Mouse (Mus musculus): ENCODE measurements at regions not wholly inside any gene's neighbourhood (a gene's known extent, or its start where the extent isn't known, plus 50 kb on each side); places are given as distances from the start of the nearest gene placed in this dataset.

GRCm38 (mm10) chr12:13677266-13677665, 408.3 kb downstream of the Nbas start:
- Histone ChIP-seq H3K27ac (ENCODE audit: control insufficient read depth, insufficient read depth, low read depth, low read length) (no peak overlapping the region), H3K4me1 (ENCODE audit: control insufficient read depth, insufficient read depth, low read length) (no peaks in the 10 kb centered on the region), H3K36me3 (ENCODE audit: control insufficient read depth, insufficient read depth, low read length) (no peaks in the 10 kb centered on the region), H3K27me3 (ENCODE audit: control insufficient read depth, insufficient read depth, low read length) (no peaks in the 10 kb centered on the region), H3K4me3 (ENCODE audit: control insufficient read depth, low read depth, low read length) (no peak overlapping the region)
- TF ChIP-seq POLR2A (IDR thresholded peaks at IDR 0.05; ENCODE audit: control insufficient read depth, low read depth, low read length) (no peak), CTCF (IDR thresholded peaks at IDR 0.05; ENCODE audit: control insufficient read depth, insufficient read depth, insufficient replicate concordance, low read depth, low read length) (no peak)

DNA sequence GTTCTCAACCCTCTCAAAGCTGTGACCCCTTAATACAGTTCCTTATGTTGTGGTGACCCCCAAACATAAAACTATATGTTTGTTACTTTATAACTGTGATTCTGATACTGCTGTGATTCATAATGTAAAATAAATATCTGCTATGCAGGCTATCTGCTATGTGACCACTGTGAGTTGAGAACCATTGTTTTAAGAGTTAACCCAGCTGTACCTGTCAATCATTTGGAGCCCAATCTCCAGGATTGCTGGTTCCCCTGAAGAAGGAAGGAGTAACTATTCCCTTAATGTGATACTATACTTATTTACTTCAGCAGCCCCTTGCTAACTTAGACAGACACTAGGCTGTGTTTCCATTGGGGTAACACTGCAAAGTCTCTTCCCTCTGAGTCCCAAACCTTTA, 400.5 kb downstream of the Nbas start:
- Histone ChIP-seq H3K36me3 (ENCODE audit: control insufficient read depth, insufficient read depth, low read length) (no peaks in the 10 kb centered on the region), H3K27me3 (ENCODE audit: control insufficient read depth, insufficient read depth, low read length) (no peaks in the 10 kb centered on the region), H3K27ac (ENCODE audit: control insufficient read depth, insufficient read depth, low read depth, low read length) (no peak overlapping the region), H3K4me1 (ENCODE audit: control insufficient read depth, insufficient read depth, low read length) (no peaks in the 10 kb centered on the region), H3K4me3 (ENCODE audit: control insufficient read depth, low read depth, low read length) (no peak overlapping the region)
- TF ChIP-seq CTCF (IDR thresholded peaks at IDR 0.05; ENCODE audit: control insufficient read depth, insufficient read depth, insufficient replicate concordance, low read depth, low read length), result no peak
- no peak for TF ChIP-seq POLR2A (IDR thresholded peaks at IDR 0.05; ENCODE audit: control insufficient read depth, low read depth, low read length)

GRCm38 (mm10) chr12:13668485-13669022, 399.6 kb downstream of the Nbas start:
- TF ChIP-seq POLR2A (IDR thresholded peaks at IDR 0.05; ENCODE audit: control insufficient read depth, low read depth, low read length), result no peak
- Histone ChIP-seq H3K27ac (ENCODE audit: control insufficient read depth, insufficient read depth, low read depth, low read length) (no peak overlapping the region), H3K27me3 (ENCODE audit: control insufficient read depth, insufficient read depth, low read length) (no peaks in the 10 kb centered on the region), H3K36me3 (ENCODE audit: control insufficient read depth, insufficient read depth, low read length) (no peaks in the 10 kb centered on the region), H3K4me1 (ENCODE audit: control insufficient read depth, insufficient read depth, low read length) (no peaks in the 10 kb centered on the region), H3K4me3 (ENCODE audit: control insufficient read depth, low read depth, low read length) (no peak overlapping the region)

- no peak overlapping the region for H3K27ac ChIP-seq (ENCODE audit: control insufficient read depth, insufficient read depth, low read depth, low read length)
- H3K4me3 ChIP-seq (ENCODE audit: control insufficient read depth, low read depth, low read length), result no peak overlapping the region
- no peaks in the 10 kb centered on the region for H3K4me1 ChIP-seq (ENCODE audit: control insufficient read depth, insufficient read depth, low read length)
- no peaks in the 10 kb centered on the region for H3K36me3 ChIP-seq (ENCODE audit: control insufficient read depth, insufficient read depth, low read length)
- TF ChIP-seq CTCF (IDR thresholded peaks at IDR 0.05; ENCODE audit: control insufficient read depth, insufficient read depth, insufficient replicate concordance, low read depth, low read length) (no peak), POLR2A (IDR thresholded peaks at IDR 0.05; ENCODE audit: control insufficient read depth, low read depth, low read length) (no peak)
- H3K27me3 ChIP-seq (ENCODE audit: control insufficient read depth, insufficient read depth, low read length), result no peaks in the 10 kb centered on the region
Observed at GRCm38 (mm10) chr12:13639336-13639735, 370.4 kb downstream of the Nbas start.

Data from testis, adult 2 months (tissue).